Mouse (Mus musculus): ENCODE measurements at regions not wholly inside any gene's neighbourhood (a gene's known extent, or its start where the extent isn't known, plus 50 kb on each side); places are given as distances from the start of the nearest gene placed in this dataset.

DNA sequence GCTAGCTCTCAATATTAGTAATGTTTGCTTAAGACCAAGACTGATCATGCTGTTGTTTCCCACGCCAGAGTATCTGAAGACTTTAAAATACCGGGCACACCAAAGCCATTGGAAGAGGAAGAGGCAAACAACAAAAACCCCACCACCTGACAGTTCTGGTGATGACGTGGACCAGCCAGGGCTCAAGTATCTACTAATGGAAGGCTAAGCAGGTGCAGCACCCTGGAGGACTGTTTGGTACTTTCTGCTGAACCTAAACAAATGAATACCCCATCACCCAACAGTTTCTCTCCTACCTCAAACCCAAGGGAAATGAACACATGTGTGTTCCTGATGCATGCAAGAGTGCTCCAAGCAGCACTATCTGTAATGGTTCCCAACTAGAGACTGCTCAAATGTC is 160.3 kb upstream of the Prdm1 start:
- TF ChIP-seq POLR2A (IDR thresholded peaks at IDR 0.05; ENCODE audit: control insufficient read depth, low read depth, low read length) (no peak), CTCF (IDR thresholded peaks at IDR 0.05; ENCODE audit: control insufficient read depth, insufficient read depth, insufficient replicate concordance, low read depth, low read length) (no peak)

Measured in testis, adult 2 months (tissue).